Mouse (Mus musculus): ENCODE data around the gene Plin3.

- no peak for TF ChIP-seq CTCF (IDR thresholded peaks at IDR 0.05; ENCODE audit: borderline replicate concordance, control insufficient read depth, extremely low read depth, insufficient read depth, low read length, poor library complexity)
- no peak for TF ChIP-seq POLR2A (IDR thresholded peaks at IDR 0.05; ENCODE audit: control insufficient read depth, extremely low read depth, insufficient read depth, low read length, poor library complexity)
Measured at GRCm38 (mm10) chr17:56302363-56302996, 9.8 kb upstream of the Plin3 start.
